Mouse (Mus musculus): ENCODE data around the gene Dnajc25. TPM values are rescaled to one million over a fixed set of nuclear protein-coding genes. Genes with fewer than 3 reads are reported as not detected.

The Dnajc25 gene
- total RNA-seq (2015; ENCODE audit: low replicate concordance) (2.9 and 3.1 TPM in 2 replicates), total RNA-seq (2017; ENCODE audit: low replicate concordance) (3.3 and 4.2 TPM in 2 replicates)

DNA sequence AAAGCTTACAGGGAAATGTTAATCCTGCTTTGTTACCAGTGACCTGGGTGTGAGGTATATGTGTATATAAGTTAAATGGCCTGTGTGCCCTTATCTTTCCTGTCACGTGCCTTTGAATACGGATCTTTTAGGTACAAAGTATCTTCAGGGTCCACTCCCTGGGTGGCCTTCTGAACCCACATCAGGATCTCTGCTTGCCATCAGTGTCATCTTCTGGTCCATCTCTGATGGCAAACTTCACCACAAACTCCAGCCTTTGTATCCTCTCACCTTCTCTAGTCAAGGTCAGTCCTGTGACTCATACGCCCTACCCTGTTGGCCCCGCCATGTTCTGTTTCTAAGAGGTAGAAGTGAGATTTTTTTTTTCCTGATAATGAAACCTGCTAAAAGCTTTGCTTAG is at the start of gene Dnajc25:
Dnajc25 (plus strand) TSS at position 301 of the 400 bp plus-strand sequence.
- ATAC-seq (replicated peaks; ENCODE audit: low FRiP score, poor library complexity, severe bottlenecking), result no peak

DNA sequence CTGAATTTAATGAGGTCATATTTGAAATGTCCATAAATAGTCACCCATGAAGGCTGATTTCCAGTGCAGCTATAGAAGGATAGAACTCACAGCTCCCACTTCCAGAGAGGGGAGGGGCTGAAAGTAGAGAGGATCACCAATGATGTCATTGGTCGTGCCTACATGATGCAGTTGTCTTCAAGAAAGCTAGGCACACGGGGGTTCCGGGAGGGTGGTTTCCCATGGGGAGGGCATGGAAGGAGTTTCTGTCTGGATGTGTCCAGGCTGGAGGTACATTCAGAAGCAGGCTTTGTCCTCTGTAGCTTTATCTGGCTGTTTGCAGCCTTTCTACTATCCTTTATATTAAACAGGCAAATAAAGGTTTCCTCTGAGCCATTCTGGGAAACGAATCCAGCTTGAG is 46.5 kb upstream of the Dnajc25 start:
- ATAC-seq (replicated peaks; ENCODE audit: low FRiP score, poor library complexity, severe bottlenecking), result no peak

DNA sequence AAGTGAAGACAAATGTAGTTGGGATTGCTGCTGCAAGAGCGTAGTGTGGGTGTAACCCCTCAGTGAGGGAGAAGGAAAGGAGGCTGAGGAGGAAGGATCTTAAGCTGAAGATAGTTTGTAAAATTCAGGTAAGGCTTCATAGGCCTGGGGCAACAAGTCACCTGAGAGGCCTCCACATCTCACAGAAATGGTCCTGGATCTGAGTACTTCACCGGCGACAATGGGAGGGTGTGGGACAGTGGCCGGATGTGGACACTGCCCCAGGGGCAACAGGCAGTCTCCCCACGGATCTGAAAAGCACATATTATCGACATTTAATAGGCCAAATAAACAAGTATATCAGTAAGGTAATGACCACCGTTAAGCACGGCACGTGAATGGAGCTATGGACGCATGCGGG is 42.2 kb upstream of the Dnajc25 start:
- no peak for ATAC-seq (replicated peaks; ENCODE audit: low FRiP score, poor library complexity, severe bottlenecking)

DNA sequence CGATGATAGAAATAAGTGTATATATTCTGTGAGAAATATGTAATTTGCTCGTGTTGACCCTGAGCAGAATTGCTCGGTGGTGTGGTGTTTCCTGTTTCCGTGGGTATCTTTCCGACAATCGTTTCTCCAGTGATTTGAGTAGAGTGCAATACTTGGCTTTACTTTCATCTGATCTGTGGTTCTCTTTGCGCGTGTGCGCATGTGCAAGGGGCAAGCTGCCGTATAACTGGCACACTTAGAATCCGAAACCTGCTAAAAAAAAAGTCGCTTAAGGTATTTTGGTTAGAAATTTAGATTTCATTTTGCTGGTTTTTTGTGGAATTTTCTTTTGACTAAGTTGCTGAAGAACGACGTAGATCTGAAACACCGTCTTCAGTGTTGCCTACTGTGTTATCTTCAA is 33.1 kb upstream of the Dnajc25 start:
- no peak for ATAC-seq (replicated peaks; ENCODE audit: low FRiP score, poor library complexity, severe bottlenecking)

DNA sequence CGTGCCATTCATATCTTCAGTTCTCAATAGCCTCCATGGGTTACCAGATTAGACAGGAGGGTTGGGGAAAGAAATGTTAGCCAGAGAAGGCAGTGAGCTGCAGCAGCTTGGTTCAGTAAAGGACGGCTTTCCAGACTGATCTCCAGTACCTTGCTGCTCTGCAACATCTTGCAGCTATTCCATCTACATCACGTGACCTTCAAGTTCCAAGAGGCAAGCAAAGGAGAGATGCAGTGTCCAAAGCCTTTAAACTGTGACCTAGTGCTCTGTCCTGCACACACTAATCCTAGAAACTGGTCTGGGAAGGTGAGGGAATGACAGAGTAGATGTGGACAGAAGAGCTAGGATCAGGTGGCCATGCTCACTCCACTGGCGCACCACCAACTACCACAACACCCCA is 31.6 kb upstream of the Dnajc25 start:
- ATAC-seq (replicated peaks; ENCODE audit: low FRiP score, poor library complexity, severe bottlenecking), result no peak

DNA sequence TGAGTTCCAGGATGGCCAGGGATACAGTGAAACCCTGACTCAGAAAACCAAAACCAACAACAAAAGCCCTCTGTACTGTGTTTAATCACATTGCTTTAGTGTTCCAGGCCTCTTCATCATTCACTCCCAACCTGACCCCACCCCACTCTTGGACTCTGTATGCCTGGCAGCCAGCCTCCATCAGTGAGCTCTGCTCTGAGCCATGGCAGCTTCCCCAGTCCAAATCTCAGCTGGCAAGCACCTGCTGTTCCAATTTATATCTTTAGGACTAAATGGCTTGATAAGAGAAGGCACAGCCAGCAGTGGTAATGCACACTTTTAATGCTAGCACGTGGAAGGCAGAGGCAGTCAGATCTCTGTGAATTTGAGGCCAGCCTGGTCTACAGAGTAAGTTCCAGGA is 29.7 kb upstream of the Dnajc25 start:
- ATAC-seq (replicated peaks; ENCODE audit: low FRiP score, poor library complexity, severe bottlenecking), result no peak

DNA sequence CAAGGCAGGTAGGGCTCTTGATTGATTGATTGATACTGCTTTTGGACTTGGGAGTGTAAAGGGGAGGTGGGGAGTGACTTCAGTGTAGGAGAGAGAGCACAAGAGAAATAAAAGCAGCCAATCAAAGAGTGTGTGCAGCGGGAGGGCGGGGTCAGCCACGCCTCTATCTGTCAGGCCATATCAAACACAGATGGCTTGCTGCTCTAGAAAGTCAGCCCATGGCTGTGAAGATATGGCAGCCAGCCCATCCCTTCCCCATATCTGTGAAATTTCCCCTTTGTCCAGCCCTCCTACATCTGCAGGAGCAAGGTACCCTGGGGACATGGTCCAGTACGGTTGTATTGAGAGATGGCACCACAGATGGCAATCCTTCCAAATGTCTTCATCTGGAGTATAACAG is 24.2 kb upstream of the Dnajc25 start:
- ATAC-seq (replicated peaks; ENCODE audit: low FRiP score, poor library complexity, severe bottlenecking), result peak; percentile 88

DNA sequence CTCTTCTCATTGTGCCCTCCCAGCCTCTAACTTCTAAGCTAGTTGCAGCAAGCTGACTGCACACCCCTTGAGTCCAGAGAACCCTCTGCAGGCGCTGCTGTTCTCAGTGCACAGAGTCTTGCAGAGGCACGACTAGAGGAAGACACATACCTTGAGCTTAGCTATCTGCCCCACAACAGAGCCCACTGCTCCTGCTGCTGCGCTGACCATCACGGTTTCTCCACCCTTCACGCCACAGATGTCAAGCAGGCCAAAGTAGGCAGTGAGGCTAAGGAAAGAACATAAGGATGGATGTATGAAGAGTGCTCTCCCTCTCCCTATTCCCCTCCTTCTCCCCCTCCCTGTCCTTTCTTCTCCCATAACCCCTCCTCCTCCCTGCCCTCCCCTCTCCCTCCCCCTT is 19.2 kb upstream of the Dnajc25 start:
- no peak for ATAC-seq (replicated peaks; ENCODE audit: low FRiP score, poor library complexity, severe bottlenecking)

DNA sequence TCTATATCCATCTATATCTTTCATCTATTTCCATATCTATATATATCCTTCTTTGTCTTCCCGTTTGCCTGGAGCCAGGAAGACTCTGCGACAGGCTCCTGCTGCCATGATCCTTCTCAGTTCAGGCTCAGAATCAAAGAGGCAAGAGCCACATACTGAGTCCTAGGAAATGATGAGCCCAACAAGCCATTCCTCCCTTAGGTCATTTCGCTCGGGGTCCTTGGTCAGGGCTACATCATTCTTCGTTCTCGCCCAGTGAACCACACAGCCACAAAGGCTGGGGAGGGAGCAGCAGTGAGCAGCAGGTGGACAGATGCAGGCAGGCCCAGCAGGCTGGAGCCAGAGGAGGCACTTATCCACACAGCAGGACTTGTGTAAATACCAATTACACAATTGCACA is 13.4 kb upstream of the Dnajc25 start:
- no peak for ATAC-seq (replicated peaks; ENCODE audit: low FRiP score, poor library complexity, severe bottlenecking)

DNA sequence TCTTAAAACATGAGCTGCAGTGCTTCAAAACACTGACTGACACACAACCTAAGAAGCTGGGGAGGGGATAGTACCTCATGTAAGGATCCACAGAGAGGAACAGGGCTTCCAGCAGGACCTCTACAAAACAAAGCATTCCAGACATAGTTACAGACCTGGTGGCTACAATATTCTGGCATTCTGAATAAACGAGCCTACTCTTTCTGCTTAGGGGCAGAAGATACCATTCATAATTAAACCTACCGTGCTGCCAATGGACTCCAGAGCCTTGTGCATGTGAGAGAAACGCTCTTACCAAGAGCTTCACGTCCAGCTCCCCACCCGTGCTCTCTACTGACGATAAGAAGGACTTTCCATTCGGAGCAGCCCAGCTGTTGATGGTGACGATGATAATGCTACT is 12.1 kb upstream of the Dnajc25 start:
- no peak for ATAC-seq (replicated peaks; ENCODE audit: low FRiP score, poor library complexity, severe bottlenecking)

DNA sequence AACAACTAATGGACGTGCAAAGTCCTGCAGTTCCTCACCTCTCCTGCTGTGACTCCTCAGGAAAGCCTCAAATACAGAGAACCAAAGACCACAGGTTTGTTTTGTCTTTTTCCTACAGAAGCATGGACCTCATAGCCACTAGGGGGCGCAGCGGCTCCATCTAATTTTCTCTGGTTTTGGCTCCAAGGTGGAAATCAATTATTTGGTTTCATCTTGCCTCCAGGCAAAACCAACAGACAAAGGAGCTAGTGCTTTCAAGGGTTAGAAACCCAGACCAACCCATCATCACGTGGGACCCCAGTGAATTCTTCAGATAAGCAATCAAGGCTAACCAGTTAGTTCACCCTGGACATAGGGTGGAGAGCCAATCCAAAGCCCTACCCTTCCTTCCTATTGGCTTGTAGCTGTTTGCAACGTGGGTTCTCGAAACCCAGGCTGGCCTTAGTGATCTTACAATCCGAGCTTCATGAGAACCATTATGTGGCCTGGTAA is 9.7 kb upstream of the Dnajc25 start:
- ATAC-seq (replicated peaks; ENCODE audit: low FRiP score, poor library complexity, severe bottlenecking), result peak; percentile 60

DNA sequence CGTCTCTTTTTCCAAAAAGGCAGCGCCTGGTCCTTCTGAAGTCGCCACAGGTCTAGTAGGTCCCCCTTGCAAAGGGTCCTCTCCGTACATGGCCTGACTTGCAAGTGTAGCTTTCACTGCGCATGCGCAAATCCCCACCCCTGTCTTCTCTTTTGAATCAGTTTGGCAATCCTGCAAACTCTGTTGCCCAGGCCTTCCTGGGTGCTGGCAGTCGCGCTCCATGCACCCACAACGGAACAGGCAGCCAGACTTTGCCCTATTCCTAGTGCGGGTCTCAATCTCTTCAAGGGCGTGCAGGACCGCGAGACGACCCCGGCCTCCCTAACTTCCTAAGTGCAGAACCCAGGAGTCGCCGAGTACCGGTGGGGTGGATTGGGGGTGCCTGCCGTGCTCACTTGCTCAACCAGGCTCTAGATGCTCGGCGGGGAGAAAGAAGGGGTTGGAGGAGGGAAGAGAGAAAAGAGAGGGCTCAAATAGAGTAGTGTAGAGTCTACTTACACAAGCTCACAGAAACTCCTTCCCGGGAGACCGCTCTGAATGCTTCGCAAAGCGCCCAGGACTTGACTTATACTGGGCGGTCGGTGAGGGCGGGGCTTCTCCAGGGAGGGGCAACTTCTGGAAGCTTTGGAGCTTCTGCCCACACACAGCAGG is 8.2 kb upstream of the Dnajc25 start, which contains the start of gene Ptgr1:
Ptgr1 (minus strand) TSS at position 580 of the 651 bp plus-strand sequence.
- ATAC-seq (replicated peaks; ENCODE audit: low FRiP score, poor library complexity, severe bottlenecking), result peak; percentile 69

DNA sequence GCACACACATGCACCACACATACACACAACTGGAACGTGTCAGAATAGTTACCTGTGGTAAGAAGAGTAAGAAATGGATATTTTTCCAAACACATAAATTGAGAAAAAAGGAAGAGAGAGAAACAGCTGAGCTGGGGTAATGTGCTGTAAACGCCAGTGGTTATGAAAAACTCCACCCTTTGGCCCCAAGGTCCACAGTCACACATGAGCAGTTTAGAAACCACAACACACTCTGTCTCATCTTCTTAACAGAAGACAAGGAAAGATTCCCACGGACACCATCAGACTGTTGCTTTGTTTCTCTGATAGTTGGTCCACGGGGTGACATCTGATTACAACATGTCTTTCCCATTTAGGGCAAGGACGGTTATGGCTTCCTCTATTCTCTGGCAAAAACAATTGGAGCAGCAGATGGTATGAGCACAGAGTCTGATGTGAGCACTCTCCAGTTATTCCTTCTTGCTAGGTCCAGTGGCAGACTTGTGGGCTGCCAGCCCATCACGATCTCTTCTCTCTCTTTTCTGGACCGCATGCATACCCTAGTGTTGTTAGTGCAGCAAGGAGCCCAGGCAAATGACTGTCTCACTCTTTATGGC is 5.5 kb upstream of the Dnajc25 start:
- no peak for ATAC-seq (replicated peaks; ENCODE audit: low FRiP score, poor library complexity, severe bottlenecking)

DNA sequence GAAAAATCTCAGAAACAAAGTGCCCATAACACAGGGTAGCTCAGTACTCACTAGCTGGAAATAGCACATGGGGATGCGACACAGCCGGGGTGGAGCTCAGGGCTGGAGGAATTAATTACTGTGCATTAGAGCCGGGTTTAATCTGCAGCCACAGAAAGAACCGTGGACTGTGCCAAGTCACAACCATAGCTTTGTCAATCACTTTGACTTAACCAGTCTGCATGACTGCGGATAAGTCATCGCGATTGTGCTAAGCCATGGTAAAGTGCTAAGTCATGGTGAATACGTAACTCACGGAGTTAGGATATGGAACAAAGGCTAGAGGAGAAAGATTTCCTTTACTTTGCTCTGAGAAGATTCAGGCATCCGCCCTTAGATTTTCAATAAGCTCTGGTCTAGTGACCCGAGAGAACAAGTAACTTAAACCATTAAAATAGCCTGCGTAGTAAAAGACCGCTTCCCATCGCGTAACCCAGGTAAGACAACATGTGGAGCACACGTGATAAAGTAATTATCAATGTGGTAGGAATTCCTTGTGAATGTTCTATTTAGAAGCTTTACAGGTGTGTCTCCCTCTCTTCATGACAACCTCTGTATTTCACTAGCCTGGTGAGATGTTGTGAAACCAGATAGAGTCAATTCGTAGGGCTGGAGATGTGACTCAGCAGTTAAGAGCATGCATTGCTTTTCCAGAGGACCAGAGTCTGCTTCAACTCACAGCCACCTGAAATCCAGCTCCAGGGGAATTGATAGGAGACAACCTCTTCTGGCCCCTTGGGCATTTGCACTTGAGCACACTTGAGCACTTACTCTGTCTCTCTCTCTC is 4.0 kb upstream of the Dnajc25 start:
- no peak for ATAC-seq (replicated peaks; ENCODE audit: low FRiP score, poor library complexity, severe bottlenecking)

DNA sequence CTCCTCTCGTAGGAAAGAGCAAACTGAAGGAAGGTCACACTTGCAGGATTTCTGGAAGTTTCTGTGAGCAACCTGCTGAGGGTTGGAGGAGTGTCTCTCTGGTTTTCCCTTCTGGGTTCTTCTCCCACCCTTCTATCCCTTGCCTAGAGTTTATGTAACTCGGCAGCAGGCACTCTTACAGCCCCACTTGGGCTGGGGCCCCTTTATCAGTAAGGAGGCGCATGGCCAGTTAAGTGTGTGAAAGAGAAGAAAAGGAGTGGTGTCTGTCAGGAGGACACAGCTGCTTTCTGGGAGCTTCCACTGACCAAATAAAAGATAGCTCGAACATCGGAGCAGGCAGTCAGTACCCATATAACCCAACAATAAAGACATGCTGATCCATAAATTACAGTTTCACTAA is 2.7 kb upstream of the Dnajc25 start:
- no peak for ATAC-seq (replicated peaks; ENCODE audit: low FRiP score, poor library complexity, severe bottlenecking)

DNA sequence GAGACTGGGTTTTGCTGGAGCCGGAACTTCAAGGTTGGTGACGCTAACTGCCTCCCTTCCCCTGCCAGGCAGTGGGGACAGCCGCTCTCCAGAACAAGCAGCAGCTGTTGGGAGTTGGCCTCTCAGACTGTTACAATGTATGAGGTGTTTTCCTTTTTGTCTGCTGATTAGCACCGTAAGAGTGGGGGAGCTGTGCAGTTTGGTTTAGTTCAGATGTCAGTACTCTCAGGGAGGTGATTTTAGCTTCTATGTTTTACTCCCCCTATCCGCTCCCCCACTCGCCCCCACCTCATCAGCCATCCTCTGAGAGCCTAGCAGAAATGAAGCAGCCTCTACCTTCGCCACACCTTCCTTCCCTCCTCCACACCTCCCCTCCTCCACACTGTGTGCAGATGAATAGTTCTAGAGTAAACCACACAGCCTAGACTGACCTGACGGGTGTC is 410 bp downstream of the Dnajc25 start:
- no peak for ATAC-seq (replicated peaks; ENCODE audit: low FRiP score, poor library complexity, severe bottlenecking)

DNA sequence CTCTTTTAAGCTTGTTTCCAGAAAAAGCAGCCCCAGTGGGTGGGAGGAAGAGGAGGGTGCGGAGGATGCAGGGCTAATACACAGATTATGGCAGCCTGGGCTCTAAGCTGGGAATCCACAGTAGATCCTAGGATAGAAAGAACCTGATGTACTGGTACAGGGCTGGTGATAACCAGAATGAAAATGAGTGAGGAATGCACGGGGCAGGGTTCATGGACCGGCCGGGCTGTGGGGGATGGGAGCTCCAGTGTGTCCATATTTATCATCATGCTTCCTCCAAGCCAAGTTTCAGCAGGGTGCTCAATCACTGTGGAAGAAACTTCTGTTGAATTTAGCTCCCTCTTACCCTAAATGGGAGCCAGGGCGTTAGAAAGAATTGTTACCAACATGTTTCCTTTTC is 2.2 kb downstream of the Dnajc25 start:
- no peak for ATAC-seq (replicated peaks; ENCODE audit: low FRiP score, poor library complexity, severe bottlenecking)

DNA sequence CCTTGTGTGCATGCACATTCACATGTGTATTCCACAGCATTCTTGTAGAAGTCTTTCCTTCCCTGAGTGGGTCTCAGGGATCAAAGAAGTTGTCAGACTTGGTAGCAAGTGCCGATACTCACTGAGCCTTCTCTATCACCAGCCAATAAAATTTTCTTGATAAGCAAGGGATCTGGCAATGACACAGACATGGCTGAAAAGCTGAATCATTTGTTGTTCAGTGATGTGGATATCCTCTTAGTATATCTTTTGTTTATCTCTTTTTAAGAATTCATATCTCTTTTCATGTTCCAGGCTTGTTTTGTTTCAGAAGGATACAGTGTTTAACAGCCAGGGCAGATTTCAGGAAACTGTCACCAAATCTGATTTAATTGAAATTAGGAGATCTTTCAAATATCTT is 3.8 kb downstream of the Dnajc25 start:
- ATAC-seq (replicated peaks; ENCODE audit: low FRiP score, poor library complexity, severe bottlenecking), result no peak

DNA sequence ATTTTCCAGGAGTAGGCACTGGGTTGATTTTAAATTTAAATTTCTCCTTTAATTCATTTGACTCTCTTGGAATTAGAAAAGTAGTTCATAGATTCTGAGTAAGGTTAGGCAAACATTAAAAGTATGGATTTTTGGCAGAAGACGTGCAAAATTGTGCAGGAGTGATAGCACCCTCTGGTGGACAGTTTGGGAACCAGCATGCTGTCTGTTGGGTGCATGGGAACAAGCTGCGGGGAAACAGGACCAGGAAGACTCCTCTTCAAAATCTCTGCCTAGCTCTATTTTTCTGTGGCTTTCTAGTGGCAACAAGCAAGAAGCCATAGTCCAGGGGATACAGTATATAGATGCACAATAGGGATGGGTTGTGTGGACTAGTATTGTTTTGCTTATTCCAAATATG is 4.8 kb downstream of the Dnajc25 start:
- ATAC-seq (replicated peaks; ENCODE audit: low FRiP score, poor library complexity, severe bottlenecking), result 0 out of 2 replicates have a peak, but pooled peaks have one; percentile 48

DNA sequence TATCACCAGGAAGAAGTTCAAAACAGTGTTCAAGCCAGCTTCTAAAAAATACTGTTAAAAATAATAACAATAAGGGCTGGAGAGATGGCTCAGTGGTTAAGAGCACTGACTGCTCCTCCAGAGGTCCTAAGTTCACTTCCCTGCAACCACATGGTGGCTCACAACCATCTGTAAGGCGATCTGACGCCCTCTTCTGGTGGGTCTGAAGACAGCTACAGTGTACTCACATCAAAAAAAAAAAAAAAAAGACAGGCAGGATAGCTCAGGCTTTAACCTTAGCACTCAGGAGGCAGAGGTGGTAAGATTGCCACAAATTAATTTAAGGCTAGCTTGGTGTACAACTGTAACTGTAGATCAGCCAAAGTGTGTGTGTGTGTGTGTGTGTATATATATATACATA is 5.8 kb downstream of the Dnajc25 start:
- ATAC-seq (replicated peaks; ENCODE audit: low FRiP score, poor library complexity, severe bottlenecking), result no peak

Data from erythroblast, adult 5-6 weeks (primary cell).